Mouse (Mus musculus) bone marrow, adult 2 months (tissue): ENCODE measurements around the gene Stmn1.
"Not testable (repeated sequence)": the region's sequence is repeated elsewhere in the genome, so short reads cannot be mapped to it uniquely, and the experiment has no call there.

Source experiments
- CTCF ChIP-seq: fragments of 200-500 bp; IDR thresholded peaks from 2 replicates; pipeline ENCODE4 v1.5.1; 2011; ENCODE audit warnings: low read length, control low read depth; ENCODE audit not compliant: control insufficient read depth, insufficient read depth
- POLR2A ChIP-seq: fragments of 200-500 bp; IDR thresholded peaks from 2 replicates; pipeline ENCODE4 v1.6.1; 2011; ENCODE audit warnings: low read depth, mild to moderate bottlenecking, control low read depth, low read length, borderline replicate concordance; ENCODE audit not compliant: control insufficient read depth

DNA sequence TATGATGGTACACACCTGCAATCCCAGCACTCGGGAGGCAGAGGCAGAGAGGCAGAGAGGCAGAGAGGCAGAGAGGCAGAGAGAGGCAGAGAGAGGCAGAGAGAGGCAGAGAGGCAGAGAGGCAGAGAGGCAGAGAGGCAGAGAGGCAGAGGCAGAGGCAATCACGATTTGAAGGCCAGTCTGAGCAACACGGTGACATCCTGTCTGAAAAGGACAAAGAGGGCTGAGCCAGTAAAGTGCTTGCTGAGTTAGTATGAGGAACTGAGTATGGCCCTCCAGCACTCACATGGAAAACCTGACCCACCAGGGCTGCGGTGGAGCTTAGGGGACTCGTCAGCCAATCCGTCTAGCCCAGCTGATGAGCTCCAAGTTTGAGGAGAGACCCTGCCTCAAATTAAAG is 30.9 kb downstream of the Stmn1 start:
- not testable (repeated sequence) for TF ChIP-seq CTCF, POLR2A
